Mouse (Mus musculus) heart, adult 2 months (tissue): ENCODE results near the gene Nat8f6.

Experiments
- CTCF ChIP-seq: fragments of 200-600 bp; IDR thresholded peaks from 2 replicates; pipeline ENCODE4 v1.8.1; 2022; ENCODE audit warnings: antibody characterized with exemption, mild to moderate bottlenecking, moderate library complexity
- POLR2A ChIP-seq: fragments of 200-500 bp; IDR thresholded peaks from 2 replicates; pipeline ENCODE4 v1.6.1; 2011; ENCODE audit warnings: mild to moderate bottlenecking, low read depth, low read length, control low read depth; ENCODE audit not compliant: insufficient read depth

DNA sequence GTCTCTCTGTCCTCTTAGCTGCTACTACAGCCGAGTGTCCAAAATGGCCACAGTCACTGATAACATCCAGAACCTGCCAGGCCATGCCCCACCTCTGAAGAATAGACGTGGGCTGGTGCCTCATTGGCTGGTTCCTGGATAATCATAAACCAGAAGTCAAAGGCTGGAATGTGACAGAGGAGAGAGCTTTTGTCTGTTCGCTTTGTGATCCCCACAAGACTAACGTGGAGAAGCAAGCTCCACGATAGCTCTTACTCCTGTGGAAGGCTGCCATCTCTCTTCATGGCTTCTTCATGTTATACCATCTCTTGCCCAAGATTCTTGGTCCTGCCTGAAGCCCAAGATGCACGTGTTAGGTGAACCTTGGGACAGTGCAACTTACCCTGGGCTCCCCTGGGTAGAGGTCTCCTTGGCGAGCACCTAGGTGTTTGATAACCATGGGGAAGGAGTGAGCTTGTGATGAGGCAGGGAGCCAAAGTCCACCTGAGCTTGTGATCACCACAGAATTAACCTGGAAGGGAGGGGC lies 11.1 kb upstream of the Nat8f6 start, which contains the start of gene Nat8:
- TF ChIP-seq POLR2A (no peak), CTCF (no peak)
